Mouse (Mus musculus) Patski (cell line): ENCODE data around the gene Ehmt2. TPM values are rescaled to one million over a fixed set of nuclear protein-coding genes. Genes with fewer than 3 reads are reported as not detected.

Experiments used
- ATAC-seq: fragments of 100-300 bp; one replicate; pipeline ENCODE4 v1.8.0; 2021
- CTCF ChIA-PET: fragments of 350-600 bp; sonication (Branson Sonifier 250); formaldehyde crosslinking; loops from one replicate; lab custom pipeline; 2022; ENCODE audit warnings: inconsistent platforms; lab: Charles Lee
- POLR2A ChIA-PET: fragments of 350-600 bp; sonication (Branson Sonifier 250); formaldehyde crosslinking; loops from one replicate; lab custom pipeline; 2022; ENCODE audit warnings: antibody characterized with exemption, inconsistent platforms; lab: Charles Lee
- DNase-seq: peaks from one replicate; pipeline ENCODE4 v3.0.0-alpha.2; 2011; ENCODE audit warnings: low read depth, low spot score
- H3K27me3 ChIP-seq: fragments of 371-371 bp; one replicate; pipeline ENCODE4 v1.5.1; 2021
- CTCF ChIP-seq: fragments of 100-300 bp; IDR thresholded peaks from one replicate; pipeline ENCODE4 v1.5.1; 2021
- in situ Hi-C: fragments of 300-500 bp; cut with MboI; formaldehyde crosslinking; loops from 3 replicates; pipeline ENCODE4 v1.11.1; 2018; ENCODE audit warnings: low pct_unique_long_range_greater_than_20kb, mixed read lengths
- polyA plus RNA-seq: library from polyadenylated mRNA; unstranded; gene quantifications from one replicate; pipeline ENCODE4 v1.2.3, GENCODE M21; 2021

Ehmt2 gene
- polyA plus RNA-seq, 1 experiment from 2014 or later: 200 TPM

DNA sequence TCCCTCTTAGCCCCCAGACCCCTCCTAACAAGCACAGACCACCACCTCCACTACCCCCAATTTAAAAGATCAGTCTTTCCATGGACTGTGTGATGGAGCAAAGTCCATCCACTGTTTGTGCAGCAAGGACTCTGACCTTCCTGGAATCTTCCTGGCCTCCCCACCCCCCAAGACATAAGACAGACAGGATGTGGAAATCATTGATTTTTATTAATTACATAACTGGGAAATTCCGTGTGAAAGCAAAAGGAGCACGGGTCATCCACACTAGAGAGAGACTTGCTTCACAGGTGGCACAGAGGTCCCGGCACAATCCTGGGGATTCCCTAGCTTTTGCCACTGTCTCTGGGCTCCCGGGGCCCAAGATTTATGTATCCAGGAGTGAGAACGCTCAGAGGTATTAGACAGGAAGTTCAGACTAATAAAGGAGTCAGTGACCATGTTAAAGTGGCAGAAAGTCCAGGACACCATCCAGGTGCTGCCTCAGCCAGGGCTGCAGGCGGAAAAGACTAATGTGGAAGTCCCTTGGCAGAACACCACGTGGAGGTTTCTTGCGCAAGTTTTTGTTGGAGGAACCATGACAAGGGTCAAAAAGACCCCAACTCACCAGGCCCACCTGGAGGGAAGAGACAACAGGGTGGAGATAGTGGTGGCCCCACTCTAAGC, 35.7 kb upstream of the Ehmt2 start, which contains the start of gene Cfb:
TSS of gene Cfb (minus strand) at position 103 of the 666 bp plus-strand sequence.
- TF ChIP-seq CTCF: no peak
- POLR2A ChIA-PET: no interaction called here
- DNase-seq (no peak), ATAC-seq (no peak)
- in situ Hi-C loops: loop anchor here (5.0 kb wide), 1 partner anchor 80 kb away; no protein-coding TSS in a partner anchor
- CTCF ChIA-PET: no interaction called here
- H3K27me3 ChIP-seq: no peaks in the 10 kb centered on the region

DNA sequence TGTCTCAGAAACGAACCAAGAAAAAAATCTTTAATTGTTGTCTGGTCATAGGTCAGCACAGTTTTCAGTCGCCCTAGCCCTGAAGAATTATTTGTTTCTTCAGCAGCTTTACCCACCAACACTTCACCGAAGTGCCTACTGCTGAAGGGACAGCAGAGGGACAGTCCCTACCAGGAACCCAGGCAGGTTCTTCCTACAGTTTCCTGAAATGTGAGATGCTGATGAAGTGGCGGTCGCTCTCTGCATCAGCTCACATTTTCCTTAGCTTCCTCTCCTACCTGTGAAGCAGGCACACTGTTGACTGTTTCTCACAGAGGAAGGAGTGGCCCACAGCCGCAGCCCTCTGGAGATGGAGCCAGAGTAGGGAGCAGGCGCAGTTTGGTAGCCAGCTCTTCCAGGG, 32.3 kb upstream of the Ehmt2 start:
- POLR2A ChIA-PET: no interaction called here
- no peaks in the 10 kb centered on the region for H3K27me3 ChIP-seq
- CTCF ChIA-PET: interaction anchor here (1.0 kb wide), 1 partner anchor 14 kb away, joined by 3 read pairs; the partner anchor contains the start of gene Zbtb12
- in situ Hi-C loops: no loop called here
- no peak for TF ChIP-seq CTCF
- no peak for ATAC-seq
- DNase-seq: no peak

DNA sequence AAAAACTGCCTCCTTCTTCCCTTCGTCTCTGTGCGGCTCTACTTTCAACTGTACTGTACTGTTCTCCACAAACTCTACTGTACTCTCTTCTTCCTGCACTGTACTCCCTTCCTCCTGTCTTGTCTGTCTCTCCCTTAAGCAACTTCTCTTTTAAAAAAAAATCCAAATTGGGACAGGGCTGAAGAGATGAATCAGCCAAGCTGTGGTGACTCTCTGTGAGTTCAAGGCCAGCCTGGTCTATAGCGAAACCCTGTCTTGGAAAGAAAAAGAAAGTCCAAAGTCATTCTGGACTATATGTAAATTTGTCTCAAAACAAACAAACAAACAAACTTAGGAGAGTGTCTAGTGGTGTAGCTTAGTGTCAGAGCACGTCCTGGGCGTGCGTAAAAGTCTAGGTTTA, 23.9 kb upstream of the Ehmt2 start:
- ChIA-PET POLR2A (no interaction called here), CTCF (no interaction called here)
- DNase-seq (no peak), ATAC-seq (no peak)
- in situ Hi-C loops: no loop called here
- H3K27me3 ChIP-seq: no peaks in the 10 kb centered on the region
- no peak for TF ChIP-seq CTCF

DNA sequence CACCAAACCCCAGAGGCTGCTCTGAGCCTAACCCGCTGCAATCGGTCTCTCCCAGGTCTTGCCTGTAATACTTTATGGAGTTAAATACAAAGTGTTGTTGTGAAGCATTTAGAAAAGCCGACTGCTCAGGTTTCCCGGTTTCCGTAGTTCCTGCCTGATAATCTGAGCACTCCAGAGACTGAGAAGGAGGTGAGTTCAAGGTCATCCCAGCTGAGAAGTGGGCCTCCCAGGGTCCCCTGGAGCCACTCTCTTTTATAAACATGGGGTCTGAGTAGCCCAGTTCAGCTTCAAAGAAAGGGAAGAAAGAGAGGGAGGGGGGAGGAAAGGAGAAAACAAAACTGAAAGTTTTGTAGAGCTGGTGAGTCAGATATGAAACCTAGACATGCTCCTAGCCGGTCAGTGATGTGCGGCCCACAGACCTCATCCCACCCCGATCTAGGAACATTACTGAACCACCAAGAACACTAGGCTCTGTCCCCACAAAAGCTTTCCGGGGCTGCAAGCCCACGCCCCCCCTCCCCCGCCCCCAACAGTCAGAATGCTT, 18.9 kb upstream of the Ehmt2 start, which contains the start of gene Zbtb12:
TSS of gene Zbtb12 (plus strand) at position 148 of the 544 bp plus-strand sequence.
- ATAC-seq (no peak), DNase-seq (no peak)
- TF ChIP-seq CTCF: no peak
- ChIA-PET CTCF (interaction anchor here (1.4 to 2.5 kb wide), 2 partner anchors 13 to 23 kb away, joined by 3 to 15 read pairs; no protein-coding TSS in a partner anchor), POLR2A (interaction anchor here (0.7 kb wide), 1 partner anchor 18 kb away, joined by 3 read pairs; no protein-coding TSS in a partner anchor)
- in situ Hi-C loops: no loop called here
- no peaks in the 10 kb centered on the region for H3K27me3 ChIP-seq

DNA sequence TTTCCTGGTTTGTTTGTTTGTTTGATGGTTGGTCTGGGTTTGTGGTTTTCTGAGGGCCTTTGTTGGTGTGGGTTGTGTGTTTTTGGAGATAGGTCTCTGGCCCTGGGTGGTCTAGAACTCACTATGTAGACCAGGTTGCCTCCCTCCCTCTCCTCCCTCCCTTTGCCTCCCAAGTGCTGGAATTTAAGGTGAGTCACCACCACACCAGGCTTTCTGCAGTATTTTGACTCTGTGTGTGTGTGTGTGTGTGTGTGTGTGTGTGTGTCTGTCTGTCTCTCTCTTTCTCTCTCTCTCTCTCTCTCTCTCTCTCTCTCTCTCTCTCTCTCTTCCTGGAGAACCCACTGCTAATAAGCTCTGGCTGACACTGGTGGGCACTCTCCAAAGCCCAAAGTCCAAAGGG, 17.1 kb upstream of the Ehmt2 start:
- H3K27me3 ChIP-seq: no peaks in the 10 kb centered on the region
- in situ Hi-C loops: no loop called here
- no peak for TF ChIP-seq CTCF
- ATAC-seq: no peak
- DNase-seq: no peak
- POLR2A ChIA-PET: interaction anchor here (0.7 to 1.1 kb wide), 3 partner anchors 11 to 157 kb away, joined by 3 to 4 read pairs (median 4); no protein-coding TSS in a partner anchor
- CTCF ChIA-PET: interaction anchor here (1.2 kb wide), 1 partner anchor 9 kb away, joined by 3 read pairs; no protein-coding TSS in a partner anchor

DNA sequence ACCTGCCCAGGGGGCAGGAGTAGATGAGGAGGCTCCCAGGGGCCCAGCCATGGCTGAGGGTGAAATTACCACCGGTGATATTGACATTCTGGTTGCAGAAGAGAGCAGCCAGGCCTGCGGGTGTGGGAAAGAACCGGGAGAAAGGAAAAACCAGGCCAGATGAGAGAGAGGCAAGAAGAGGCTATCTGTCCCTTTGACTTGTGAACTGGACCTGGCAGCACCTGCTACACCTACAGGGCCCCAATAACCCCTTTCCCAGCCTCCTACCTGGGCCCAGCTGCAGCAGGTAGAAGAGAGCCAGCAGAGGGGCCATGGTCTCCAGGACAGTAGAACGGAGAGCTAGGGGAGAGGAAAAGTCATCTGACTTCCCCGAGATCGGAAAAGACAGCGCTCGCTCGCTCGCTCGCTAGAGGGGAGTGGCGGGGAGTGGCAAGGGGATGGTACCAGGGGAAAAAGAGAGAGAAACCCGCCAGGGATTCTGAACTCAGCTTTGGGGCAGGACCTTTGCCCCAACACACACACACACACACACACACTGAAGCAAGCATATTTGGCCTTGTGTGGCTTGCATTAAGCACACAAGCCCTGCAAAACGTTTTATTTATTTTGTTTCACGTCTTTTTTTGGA, 16.5 kb upstream of the Ehmt2 start, which contains the start of gene Gm20547:
TSS of gene Gm20547 (minus strand) at position 360 of the 628 bp plus-strand sequence.
- no peak for TF ChIP-seq CTCF
- H3K27me3 ChIP-seq: no peaks in the 10 kb centered on the region
- no peak for ATAC-seq
- POLR2A ChIA-PET: interaction anchor here (0.7 to 1.1 kb wide), 2 partner anchors 12 to 16 kb away, joined by 3 to 4 read pairs; no protein-coding TSS in a partner anchor
- in situ Hi-C loops: no loop called here
- DNase-seq: no peak
- CTCF ChIA-PET: interaction anchor here (2.2 kb wide), 1 partner anchor 25 kb away, joined by 5 read pairs; no protein-coding TSS in a partner anchor

DNA sequence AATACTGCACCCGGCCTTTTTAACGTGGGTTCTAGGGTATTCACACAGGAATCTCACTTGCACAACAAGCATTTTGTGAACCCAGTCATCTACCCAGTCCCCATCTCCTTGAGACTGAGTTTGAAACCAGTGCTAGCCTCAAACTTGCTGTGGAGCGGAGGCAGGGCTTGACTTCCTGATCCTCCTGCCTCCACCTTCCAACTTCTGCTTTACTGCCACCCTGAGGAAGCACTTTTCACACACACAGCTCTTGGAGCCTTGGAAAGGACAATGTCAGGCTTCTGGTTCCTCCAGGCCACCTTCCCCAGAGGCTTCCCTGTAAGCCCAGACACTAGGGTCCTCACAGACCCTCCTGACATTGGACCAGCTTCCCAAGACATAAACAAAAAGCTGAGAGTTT, 14.9 kb upstream of the Ehmt2 start:
- in situ Hi-C loops: no loop called here
- DNase-seq: no peak
- ATAC-seq: peak; percentile 49
- no peaks in the 10 kb centered on the region for H3K27me3 ChIP-seq
- POLR2A ChIA-PET: no interaction called here
- TF ChIP-seq CTCF: no peak
- CTCF ChIA-PET: interaction anchor here (0.9 to 2.2 kb wide), 3 partner anchors 27 to 41 kb away, joined by 3 to 5 read pairs (median 4); no protein-coding TSS in a partner anchor

DNA sequence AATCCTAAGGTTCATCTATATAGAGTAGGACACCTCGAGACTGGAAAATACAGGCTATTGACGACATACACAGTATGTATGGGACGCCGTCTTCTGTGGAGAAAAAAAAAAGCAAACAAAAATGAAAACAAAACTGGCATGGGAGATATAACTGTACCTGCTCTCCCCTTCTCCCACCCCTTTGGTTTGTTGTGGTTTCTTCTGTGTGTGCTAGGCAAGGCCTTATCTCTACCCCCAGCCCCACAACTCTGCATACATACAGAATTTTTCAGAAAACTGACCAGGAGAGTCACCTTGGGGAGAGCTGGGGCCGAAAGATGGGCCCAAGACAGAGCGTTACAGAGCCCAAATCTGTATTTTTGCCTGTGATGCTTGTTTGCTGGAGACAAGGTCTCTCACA, 13.6 kb upstream of the Ehmt2 start:
- no peak for DNase-seq
- POLR2A ChIA-PET: interaction anchor here (1.0 kb wide), 1 partner anchor 9 kb away, joined by 4 read pairs; no protein-coding TSS in a partner anchor

DNA sequence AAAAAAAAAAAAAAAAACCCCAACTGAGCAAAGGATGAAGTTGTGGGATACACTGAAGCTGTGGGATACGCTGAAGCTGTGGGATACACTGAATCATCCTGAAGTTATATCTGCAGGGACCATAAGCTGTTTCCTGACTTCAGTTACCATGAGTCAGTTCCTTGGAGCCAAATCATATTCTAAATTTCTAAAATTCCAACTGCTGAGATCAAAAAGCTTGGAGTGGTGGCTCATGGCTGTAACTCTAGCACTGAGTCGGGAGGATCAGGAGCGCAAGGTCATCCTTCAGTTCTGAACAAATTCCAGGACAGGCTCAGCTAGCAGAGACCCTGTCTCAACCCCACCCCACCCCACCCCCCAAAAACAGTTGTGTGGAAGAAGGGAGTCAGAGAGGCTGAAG, 12.7 kb upstream of the Ehmt2 start:
- no peak for DNase-seq
- ChIA-PET CTCF (interaction anchor here (1.9 kb wide), 1 partner anchor 30 kb away, joined by 6 read pairs; no protein-coding TSS in a partner anchor), POLR2A (interaction anchor here (0.6 kb wide), 1 partner anchor 17 kb away, joined by 4 read pairs; no protein-coding TSS in a partner anchor)
- TF ChIP-seq CTCF: no peak
- ATAC-seq: peak; percentile 31
- in situ Hi-C loops: no loop called here
- no peaks in the 10 kb centered on the region for H3K27me3 ChIP-seq

More for the DNA sequence above, 13.6 kb upstream of the Ehmt2 start:
- no peak for ATAC-seq
- CTCF ChIA-PET: interaction anchor here (1.9 kb wide), 1 partner anchor 29 kb away, joined by 6 read pairs; no protein-coding TSS in a partner anchor
- in situ Hi-C loops: no loop called here
- TF ChIP-seq CTCF: no peak
- H3K27me3 ChIP-seq: no peaks in the 10 kb centered on the region

DNA sequence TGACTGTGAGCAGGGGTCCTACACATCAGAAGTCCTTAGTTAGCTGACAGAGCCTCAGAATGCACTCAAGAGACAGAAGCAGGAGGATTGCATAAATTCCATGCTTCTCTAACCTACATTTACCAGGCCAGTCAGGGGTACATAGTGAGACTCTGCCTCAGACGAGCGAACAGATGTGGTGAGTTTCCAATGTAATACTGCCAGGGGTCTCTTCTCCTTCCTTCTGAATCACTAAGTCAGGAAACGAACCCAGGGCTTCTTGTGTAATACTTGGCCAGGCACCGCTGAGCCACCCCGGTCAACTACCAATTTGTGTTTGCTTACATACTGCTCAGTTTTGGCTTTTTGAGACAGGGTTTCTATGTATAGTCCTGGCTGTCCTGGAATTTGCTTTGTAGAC, 10.3 kb upstream of the Ehmt2 start:
- CTCF ChIA-PET: no interaction called here
- TF ChIP-seq CTCF: no peak
- DNase-seq: no peak
- in situ Hi-C loops: no loop called here
- no peaks in the 10 kb centered on the region for H3K27me3 ChIP-seq
- POLR2A ChIA-PET: no interaction called here
- ATAC-seq: no peak
